Mouse (Mus musculus) right cerebral cortex, postnatal 4 days (tissue): ENCODE results near the gene Syt7.
A peak's percentile ranks its signal among the peaks of the same experiment; 100 is the strongest.

ENCODE experiments used
- DNase-seq: peaks from one replicate; pipeline ENCODE4 v3.0.0-alpha.2; 2022

Gene Syt7

GRCm38 (mm10) chr19:10388615-10389313, at the start of gene Syt7:
Gene Syt7 (plus strand): TSS chr19:10389090.
- DNase-seq: peak; percentile 87

GRCm38 (mm10) chr19:10339271-10339670, 49.6 kb upstream of the Syt7 start:
- DNase-seq: no peak

- no peak for DNase-seq
These were observed 48.2 kb upstream of the Syt7 start for GRCm38 (mm10) chr19:10340661-10341060.

- peak; percentile 87 for DNase-seq
These were observed 47.7 kb upstream of the Syt7 start for GRCm38 (mm10) chr19:10341152-10341551.

GRCm38 (mm10) chr19:10341817-10342439, 47.0 kb upstream of the Syt7 start:
- peak; percentile 84 for DNase-seq

- DNase-seq: no peak
These were observed 45.0 kb upstream of the Syt7 start for GRCm38 (mm10) chr19:10343866-10344265.

GRCm38 (mm10) chr19:10345696-10346095, 43.2 kb upstream of the Syt7 start:
- DNase-seq: no peak

GRCm38 (mm10) chr19:10347628-10348273, 41.1 kb upstream of the Syt7 start:
- DNase-seq: no peak

- DNase-seq: no peak
These were observed 36.7 kb upstream of the Syt7 start for GRCm38 (mm10) chr19:10352218-10352617.

- no peak for DNase-seq
These were observed 34.1 kb upstream of the Syt7 start for GRCm38 (mm10) chr19:10354830-10355229.

- DNase-seq: no peak
These were observed 31.9 kb upstream of the Syt7 start for GRCm38 (mm10) chr19:10356845-10357503.

- no peak for DNase-seq
These were observed 29.6 kb upstream of the Syt7 start for GRCm38 (mm10) chr19:10359105-10359946.

GRCm38 (mm10) chr19:10362473-10363129, 26.3 kb upstream of the Syt7 start:
- no peak for DNase-seq

- DNase-seq: no peak
These were observed 25.0 kb upstream of the Syt7 start for GRCm38 (mm10) chr19:10363869-10364268.

- no peak for DNase-seq
These were observed 22.6 kb upstream of the Syt7 start for GRCm38 (mm10) chr19:10366116-10366845.

- DNase-seq: no peak
These were observed 21.1 kb upstream of the Syt7 start for GRCm38 (mm10) chr19:10367802-10368201.

- no peak for DNase-seq
These were observed 19.0 kb upstream of the Syt7 start for GRCm38 (mm10) chr19:10369936-10370335.

GRCm38 (mm10) chr19:10373191-10373590, 15.7 kb upstream of the Syt7 start:
- no peak for DNase-seq

- no peak for DNase-seq
These were observed 13.6 kb upstream of the Syt7 start for GRCm38 (mm10) chr19:10375260-10375659.

GRCm38 (mm10) chr19:10379978-10380377, 8.9 kb upstream of the Syt7 start:
- no peak for DNase-seq

GRCm38 (mm10) chr19:10387660-10388059, 1.2 kb upstream of the Syt7 start:
- no peak for DNase-seq
